Mouse (Mus musculus) adrenal gland, adult 10 weeks (tissue): ENCODE measurements around the gene Gm21828. TPM values are rescaled to one million over a fixed set of nuclear protein-coding genes. Genes with fewer than 3 reads are reported as not detected.

Experiments used
- polyA plus RNA-seq: library from polyadenylated mRNA; stranded (reverse); fragments of 350-450 nt; fragmentation: Illumina TruSeq; extraction: RNeasy Lipid Tissue Mini Kit (QIAGEN cat#74804); gene quantifications from one replicate; pipeline ENCODE4 v1.2.3, GENCODE M21; 2014; ENCODE audit warnings: low read depth, low replicate concordance

The Gm21828 gene
- polyA plus RNA-seq = not detected

GRCm38 (mm10) chrY:13223828-13224227, at the start of gene Gm21828:
Gene Gm21828 (minus strand): TSS chrY:13223928.

GRCm38 (mm10) chrY:13252091-13252490, 28.4 kb upstream of the Gm21828 start, which contains the start of the genes Gm21440 and Gm21454:
Gene Gm21440 (plus strand): TSS chrY:13252391.
Gene Gm21454 (plus strand): TSS chrY:13252442.

Other genes with a start within 250 kb of the Gm21828 start
- gene Gm20807, start 181.0 kb downstream of the Gm21828 start, polyA plus RNA-seq = not detected
- gene Gm21891, start 90.4 kb downstream of the Gm21828 start, polyA plus RNA-seq = not detected
- gene Gm21425, start 62.0 kb downstream of the Gm21828 start, polyA plus RNA-seq = not detected
- not detected for gene Gm21440, start 28.5 kb upstream of the Gm21828 start, polyA plus RNA-seq
- gene Gm21454, start 28.5 kb upstream of the Gm21828 start, polyA plus RNA-seq = not detected
- not detected for gene Gm21725, start 125.1 kb upstream of the Gm21828 start, polyA plus RNA-seq
- not detected for gene Gm21866, start 241.7 kb upstream of the Gm21828 start, polyA plus RNA-seq